Mouse (Mus musculus): ENCODE measurements around the gene Snapc5. TPM values are rescaled to one million over a fixed set of nuclear protein-coding genes. Genes with fewer than 3 reads are reported as not detected.
A peak's percentile ranks its signal among the peaks of the same experiment; 100 is the strongest.

Snapc5 gene
- total and polyA plus RNA-seq, 3 experiments: 12.1 to 23.2 (median 22.8) TPM

DNA sequence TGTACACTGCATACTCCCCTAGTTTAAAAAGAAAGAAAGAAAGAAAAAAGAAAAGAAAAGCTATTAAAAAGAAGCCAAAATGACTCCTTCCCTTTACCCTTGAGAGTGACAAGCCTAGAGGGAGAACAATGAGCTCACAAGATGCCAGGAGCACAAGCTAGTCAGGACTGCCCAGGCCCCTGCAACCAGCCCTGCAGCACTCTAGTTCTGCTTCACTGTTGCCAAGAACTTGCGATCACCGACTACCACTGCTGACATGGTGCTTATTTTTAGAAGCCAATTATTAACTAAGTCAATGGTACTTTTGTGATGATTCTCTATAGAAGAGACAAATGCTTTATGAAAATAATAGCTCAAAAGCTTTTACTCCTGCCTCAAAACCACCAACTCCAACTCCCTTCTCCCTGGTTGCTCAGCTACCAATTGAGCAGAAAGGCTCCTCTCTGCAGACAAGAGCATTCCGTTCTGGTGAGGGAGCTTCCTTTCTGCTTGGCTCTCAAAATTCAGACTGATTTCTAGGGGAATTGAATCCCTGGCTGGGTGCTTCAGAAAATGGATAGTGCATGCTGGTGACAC is 28.5 kb downstream of the Snapc5 start:
- H3K36me3 ChIP-seq (ENCODE audit: control insufficient read depth, insufficient read depth, low read length): peaks cover 5% of the 10 kb centered on the region
- H3K4me3 ChIP-seq: no peak overlapping the region
- TF ChIP-seq CTCF (IDR thresholded peaks at IDR 0.05) (no peak), POLR2A (IDR thresholded peaks at IDR 0.05; ENCODE audit: insufficient read depth, low read depth, low read length) (no peak), EP300 (IDR thresholded peaks at IDR 0.05; ENCODE audit: insufficient read depth, low read depth, low read length) (no peak)
- peak in 1 of 2 experiments; percentile 21 for DNase-seq
- no peaks in the 10 kb centered on the region for H3K79me2 ChIP-seq (replicated peaks; ENCODE audit: control insufficient read depth, insufficient read depth, low read length)
- no peaks in the 10 kb centered on the region for H3K27me3 ChIP-seq (ENCODE audit: control insufficient read depth, insufficient read depth, low read length)
- no peaks in the 10 kb centered on the region for H3K4me1 ChIP-seq (ENCODE audit: control insufficient read depth, insufficient read depth, low read length)
- no peak overlapping the region for H3K27ac ChIP-seq
- no peak overlapping the region for H3K9ac ChIP-seq (ENCODE audit: low read depth, low read length)
- WGBS: 48% methylated on average over 3 of the region's 3 CpGs
- intact Hi-C loops (cut with DNase I): no loop called here

DNA sequence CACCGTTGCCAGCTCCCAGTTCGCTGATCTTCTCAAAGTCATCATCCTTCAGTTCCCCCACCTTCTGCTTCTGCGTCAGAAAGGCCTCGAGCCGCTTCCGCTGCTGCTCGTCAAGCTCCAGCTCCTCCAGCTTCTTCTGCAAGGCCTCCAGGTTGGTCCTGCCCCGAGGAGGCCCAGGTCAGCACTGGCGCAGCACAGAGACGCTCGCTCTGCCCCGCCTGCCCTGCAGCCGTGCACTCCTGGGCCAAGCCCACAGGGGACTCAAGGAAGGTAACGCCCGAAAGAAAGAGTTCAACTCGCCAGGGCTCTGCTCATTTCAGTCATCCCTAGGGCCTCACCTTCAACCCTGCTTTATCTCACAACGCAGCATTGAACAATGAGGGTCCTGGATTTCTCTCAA is 35.4 kb downstream of the Snapc5 start:
- H3K9ac ChIP-seq (ENCODE audit: low read depth, low read length): no peak overlapping the region
- no peaks in the 10 kb centered on the region; the same call in 1 of the 2 replicates for H3K36me3 ChIP-seq (ENCODE audit: control insufficient read depth, insufficient read depth, low read length)
- no peak for TF ChIP-seq CTCF (IDR thresholded peaks at IDR 0.05)
- no peak for TF ChIP-seq POLR2A (IDR thresholded peaks at IDR 0.05; ENCODE audit: insufficient read depth, low read depth, low read length)
- TF ChIP-seq EP300 (IDR thresholded peaks at IDR 0.05; ENCODE audit: insufficient read depth, low read depth, low read length): no peak
- peaks cover 9% of the 10 kb centered on the region for H3K79me2 ChIP-seq (replicated peaks; ENCODE audit: control insufficient read depth, insufficient read depth, low read length)
- no peaks in the 10 kb centered on the region; the same call in none of the 2 replicates for H3K4me1 ChIP-seq (ENCODE audit: control insufficient read depth, insufficient read depth, low read length)
- no peak for DNase-seq
- H3K4me3 ChIP-seq: no peak overlapping the region
- no peaks in the 10 kb centered on the region for H3K27me3 ChIP-seq (ENCODE audit: control insufficient read depth, insufficient read depth, low read length)
- no peak overlapping the region for H3K27ac ChIP-seq
- 93% methylated on average over 17 of the region's 17 CpGs for WGBS
- intact Hi-C loops (cut with DNase I): no loop called here

DNA sequence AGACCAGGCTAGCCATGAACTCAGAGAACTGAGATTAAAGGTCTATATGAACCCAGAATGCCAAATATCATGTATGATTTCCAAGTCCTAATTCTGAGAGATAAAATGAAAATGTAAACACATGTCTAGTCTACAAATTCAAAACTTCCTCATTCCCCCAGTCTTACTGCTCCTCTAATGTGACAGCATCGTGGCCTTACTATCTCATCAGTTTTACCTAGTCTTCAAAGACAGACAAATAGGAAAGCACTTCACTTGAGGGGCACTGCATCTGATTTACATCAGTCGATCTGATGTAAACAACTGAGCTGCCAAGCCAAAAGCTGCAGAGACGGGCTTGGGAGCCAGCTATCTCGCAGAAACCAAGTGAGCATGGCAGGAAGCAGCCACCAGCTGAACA is 37.0 kb downstream of the Snapc5 start:
- WGBS: 65% methylated on average over 4 of the region's 4 CpGs
- intact Hi-C loops (cut with DNase I): no loop called here

DNA sequence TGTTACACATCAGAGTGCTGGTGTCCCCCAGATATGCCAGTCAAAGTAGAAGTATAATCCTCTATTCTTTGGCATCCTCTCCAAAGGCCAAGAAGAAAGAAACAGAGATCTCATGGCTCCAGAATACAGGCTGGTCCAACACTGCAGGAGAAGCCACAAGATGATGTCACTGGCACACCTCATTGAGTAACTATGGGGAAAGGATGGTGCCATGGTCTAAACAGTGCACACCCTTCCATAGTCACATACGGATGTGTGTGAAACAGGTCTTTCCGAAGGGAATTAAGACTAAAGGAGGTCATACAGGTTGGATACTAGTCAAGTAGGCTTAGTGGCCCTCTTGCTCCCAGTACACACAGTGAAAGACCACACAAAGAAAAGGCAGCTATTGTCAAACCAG is 37.6 kb downstream of the Snapc5 start:
- Histone ChIP-seq H3K36me3 (ENCODE audit: control insufficient read depth, insufficient read depth, low read length) (peaks cover under 1% of the 10 kb centered on the region; the same call in 1 of the 2 replicates), H3K27ac (no peak overlapping the region), H3K4me1 (ENCODE audit: control insufficient read depth, insufficient read depth, low read length) (peaks cover 2% of the 10 kb centered on the region), H3K9ac (ENCODE audit: low read depth, low read length) (no peak overlapping the region), H3K79me2 (replicated peaks; ENCODE audit: control insufficient read depth, insufficient read depth, low read length) (peaks cover 11% of the 10 kb centered on the region), H3K27me3 (ENCODE audit: control insufficient read depth, insufficient read depth, low read length) (no peaks in the 10 kb centered on the region), H3K4me3 (no peak overlapping the region)
- WGBS: 84% methylated on average over 2 of the region's 2 CpGs
- intact Hi-C loops (cut with DNase I): no loop called here
- TF ChIP-seq EP300 (IDR thresholded peaks at IDR 0.05; ENCODE audit: insufficient read depth, low read depth, low read length): no peak
- DNase-seq: no peak

More for the DNA sequence above, 37.0 kb downstream of the Snapc5 start:
- H3K9ac ChIP-seq (ENCODE audit: low read depth, low read length): no peak overlapping the region
- peaks cover 9% of the 10 kb centered on the region for H3K79me2 ChIP-seq (replicated peaks; ENCODE audit: control insufficient read depth, insufficient read depth, low read length)
- no peak overlapping the region for H3K4me3 ChIP-seq
- no peaks in the 10 kb centered on the region; the same call in 1 of the 2 replicates for H3K36me3 ChIP-seq (ENCODE audit: control insufficient read depth, insufficient read depth, low read length)
- H3K4me1 ChIP-seq (ENCODE audit: control insufficient read depth, insufficient read depth, low read length): no peaks in the 10 kb centered on the region; the same call in none of the 2 replicates
- H3K27me3 ChIP-seq (ENCODE audit: control insufficient read depth, insufficient read depth, low read length): no peaks in the 10 kb centered on the region
- TF ChIP-seq CTCF (IDR thresholded peaks at IDR 0.05) (no peak), EP300 (IDR thresholded peaks at IDR 0.05; ENCODE audit: insufficient read depth, low read depth, low read length) (no peak), POLR2A (IDR thresholded peaks at IDR 0.05; ENCODE audit: insufficient read depth, low read depth, low read length) (no peak)
- no peak for DNase-seq
- H3K27ac ChIP-seq: no peak overlapping the region

DNA sequence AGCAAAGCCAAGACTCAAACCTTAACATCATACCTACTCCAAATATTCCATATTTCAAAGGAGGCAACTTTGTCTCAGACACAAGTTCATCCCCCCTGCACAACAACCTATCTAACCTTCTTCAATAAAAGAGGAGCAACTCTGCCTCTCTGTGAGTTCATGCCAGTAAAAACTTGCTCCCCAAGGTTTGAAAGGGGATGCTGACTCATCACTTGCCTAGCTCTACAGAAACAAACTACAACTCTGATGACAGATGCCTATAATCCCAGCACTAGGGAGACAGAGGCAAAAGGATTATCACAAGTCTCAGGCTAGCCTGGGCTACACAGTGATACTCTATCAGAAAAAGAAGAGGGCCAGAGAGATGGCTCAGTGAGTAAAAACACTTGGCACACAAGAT is 38.8 kb downstream of the Snapc5 start:
- no peak for TF ChIP-seq POLR2A (IDR thresholded peaks at IDR 0.05; ENCODE audit: insufficient read depth, low read depth, low read length)
- TF ChIP-seq CTCF (IDR thresholded peaks at IDR 0.05): no peak
- TF ChIP-seq EP300 (IDR thresholded peaks at IDR 0.05; ENCODE audit: insufficient read depth, low read depth, low read length): no peak
- Histone ChIP-seq H3K27me3 (ENCODE audit: control insufficient read depth, insufficient read depth, low read length) (no peaks in the 10 kb centered on the region), H3K36me3 (ENCODE audit: control insufficient read depth, insufficient read depth, low read length) (peaks cover 2% of the 10 kb centered on the region; the same call in 1 of the 2 replicates), H3K79me2 (replicated peaks; ENCODE audit: control insufficient read depth, insufficient read depth, low read length) (peaks cover 11% of the 10 kb centered on the region), H3K27ac (no peak overlapping the region), H3K4me1 (ENCODE audit: control insufficient read depth, insufficient read depth, low read length) (peaks cover 3% of the 10 kb centered on the region), H3K4me3 (no peak overlapping the region), H3K9ac (ENCODE audit: low read depth, low read length) (no peak overlapping the region)
- no peak for DNase-seq
- intact Hi-C loops (cut with DNase I): no loop called here

DNA sequence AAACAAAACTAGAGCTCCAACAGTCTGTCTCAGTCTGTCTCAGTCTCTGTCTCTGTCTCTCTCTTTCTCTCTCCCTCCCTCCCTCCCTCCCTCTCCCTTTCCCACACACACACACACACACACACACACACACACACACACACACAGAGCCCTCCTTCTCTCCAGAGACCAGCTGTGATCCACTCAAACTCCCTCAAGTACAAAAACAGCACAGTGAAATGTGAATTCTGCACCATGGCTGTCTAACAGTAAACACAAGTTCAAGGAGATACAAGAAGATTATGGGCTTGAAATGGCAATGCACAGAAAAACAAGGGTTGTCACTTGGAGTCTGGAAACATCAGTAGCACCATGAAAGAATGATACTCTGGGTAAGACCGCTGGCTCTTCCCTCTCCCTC is 40.2 kb downstream of the Snapc5 start:
- no peaks in the 10 kb centered on the region for H3K27me3 ChIP-seq (ENCODE audit: control insufficient read depth, insufficient read depth, low read length)
- no peak for TF ChIP-seq CTCF (IDR thresholded peaks at IDR 0.05)
- no peak for TF ChIP-seq POLR2A (IDR thresholded peaks at IDR 0.05; ENCODE audit: insufficient read depth, low read depth, low read length)
- no peak for TF ChIP-seq EP300 (IDR thresholded peaks at IDR 0.05; ENCODE audit: insufficient read depth, low read depth, low read length)
- peaks cover 13% of the 10 kb centered on the region for H3K79me2 ChIP-seq (replicated peaks; ENCODE audit: control insufficient read depth, insufficient read depth, low read length)
- 87% methylated on average over 1 of the region's 1 CpGs for WGBS
- DNase-seq: no peak
- peaks cover 4% of the 10 kb centered on the region for H3K4me1 ChIP-seq (ENCODE audit: control insufficient read depth, insufficient read depth, low read length)
- no peak overlapping the region for H3K27ac ChIP-seq
- no peak overlapping the region for H3K9ac ChIP-seq (ENCODE audit: low read depth, low read length)
- no peak overlapping the region for H3K4me3 ChIP-seq
- intact Hi-C loops (cut with DNase I): no loop called here
- H3K36me3 ChIP-seq (ENCODE audit: control insufficient read depth, insufficient read depth, low read length): peaks cover 2% of the 10 kb centered on the region; the same call in 1 of the 2 replicates

Data from heart, adult 2 months (tissue).